10 mouse cellular contexts compared by ENCODE assay signal in genomic region chr4:53269999-53270398, GRCm38 (mm10).
DNase-seq lines count a peak whose midpoint lies in the region; ATAC-seq and TF ChIP-seq lines count a peak whose summit lies in the region.
"Had no signal": no experiment of that assay in that cellular context is flagged by ENCODE, and none has a peak within 500 bp of the region (broad histone marks: within the 10 kb centered on the region; RNA-seq: fewer than 3 reads in every experiment).

No protein-coding gene starts in this region.

- ATAC-seq in lung, embryonic 14.5 days (ENCODE audit: insufficient read depth), result peak; percentile 83
- peak; percentile 89 for ATAC-seq in common myeloid progenitor, adult 5-6 weeks (replicated peaks; ENCODE audit: low read depth, poor library complexity, severe bottlenecking)
- peak; percentile 50; the same call in 1 of the 2 replicates for ATAC-seq in heart, postnatal 0 days (ENCODE audit: insufficient read depth, low read depth)
- ATAC-seq in megakaryocyte progenitor cell, adult 5-6 weeks (replicated peaks; ENCODE audit: poor library complexity), result peak; percentile 89
- ATAC-seq: hindbrain, embryonic 16.5 days; liver, embryonic 12.5 days had no signal

- no peak overlapping the region for H3K4me3 ChIP-seq in lung, embryonic 14.5 days (ENCODE audit: low read depth, low read length)
- no peak overlapping the region for H3K4me3 ChIP-seq in heart, postnatal 0 days (ENCODE audit: low read depth, low read length)
- H3K4me3 ChIP-seq: liver, embryonic 12.5 days had no signal

- 45% methylated on average over 5 of the region's 5 CpGs for WGBS in lung, embryonic 14.5 days
- WGBS in heart, postnatal 0 days, result 72% methylated on average over 5 of the region's 5 CpGs

- H3K36me3 ChIP-seq in lung, embryonic 14.5 days (ENCODE audit: insufficient read depth), result no peaks in the 10 kb centered on the region
- no peaks in the 10 kb centered on the region for H3K36me3 ChIP-seq in heart, postnatal 0 days (replicated peaks; ENCODE audit: control insufficient read depth, insufficient read depth, low read length)
- H3K36me3 ChIP-seq: liver, embryonic 12.5 days had no signal

- DNase-seq in lung, embryonic 14.5 days, result peak; percentile 90
- no peak for DNase-seq in lung, postnatal 14 days
- DNase-seq in heart, postnatal 0 days (ENCODE audit: low spot score), result peak; percentile 33
- no peak for DNase-seq in neural tube, embryonic 10.5 days (ENCODE audit: extremely low spot score, low spot score)
- no peak for DNase-seq in layer of hippocampus, postnatal 36 days
- DNase-seq: thymus, postnatal 36 days had no signal

- H3K4me1 ChIP-seq in lung, embryonic 14.5 days (ENCODE audit: insufficient read depth), result peaks cover 4% of the 10 kb centered on the region; the same call in 1 of the 2 replicates
- H3K4me1 ChIP-seq in heart, postnatal 0 days (ENCODE audit: control insufficient read depth, insufficient read depth), result peaks cover 6% of the 10 kb centered on the region
- H3K4me1 ChIP-seq: liver, embryonic 12.5 days had no signal

- peak overlapping the region; percentile 81 for H3K27ac ChIP-seq in lung, embryonic 14.5 days (ENCODE audit: low read depth)
- H3K27ac ChIP-seq in heart, postnatal 0 days (ENCODE audit: low read depth), result no peak overlapping the region; the same call in 1 of the 2 replicates
- H3K27ac ChIP-seq: liver, embryonic 12.5 days had no signal

- H3K9me3 ChIP-seq in lung, embryonic 14.5 days (ENCODE audit: low read depth, low read length), result no peaks in the 10 kb centered on the region
- H3K9me3 ChIP-seq in heart, postnatal 0 days (replicated peaks; ENCODE audit: control insufficient read depth, low read length), result no peaks in the 10 kb centered on the region
- H3K9me3 ChIP-seq: liver, embryonic 12.5 days had no signal

- H3K4me2 ChIP-seq in lung, embryonic 14.5 days, result peak overlapping the region; percentile 10; the same call in 1 of the 2 replicates
- no peak overlapping the region for H3K4me2 ChIP-seq in heart, postnatal 0 days (ENCODE audit: low read depth, low read length)
- H3K4me2 ChIP-seq: liver, embryonic 12.5 days had no signal

- no peaks in the 10 kb centered on the region for H3K27me3 ChIP-seq in lung, embryonic 14.5 days (ENCODE audit: insufficient read depth, low read length)
- no peaks in the 10 kb centered on the region for H3K27me3 ChIP-seq in heart, postnatal 0 days (ENCODE audit: control insufficient read depth, insufficient read depth, low read length)
- H3K27me3 ChIP-seq: liver, embryonic 12.5 days had no signal

- TF ChIP-seq CTCF in lung, embryonic 14.5 days (IDR thresholded peaks at IDR 0.05; ENCODE audit: low read depth), result no peak
- no peak for TF ChIP-seq CTCF in heart, postnatal 0 days (IDR thresholded peaks at IDR 0.05; ENCODE audit: low read depth)

- H3K9ac ChIP-seq in lung, embryonic 14.5 days, result no peak overlapping the region
- H3K9ac ChIP-seq in heart, postnatal 0 days (replicated peaks; ENCODE audit: low read depth, low read length), result no peak overlapping the region
- H3K9ac ChIP-seq: liver, embryonic 12.5 days had no signal

- TF ChIP-seq EP300 in heart, postnatal 0 days (IDR thresholded peaks at IDR 0.05; ENCODE audit: low read depth), result no peak

Comparison
In these comparisons a context has a peak if more than half of its experiments do, and no peak if none do; other contexts are left out.
1. DNase-seq: peak in lung, embryonic 14.5 days (single experiment) and heart, postnatal 0 days (single experiment); none in lung, postnatal 14 days (single experiment), neural tube, embryonic 10.5 days (single experiment) and layer of hippocampus, postnatal 36 days (0 of 2).
2. Peak in every context shown above with its lines, with median percentiles within 50 percentile points of each other: ATAC-seq.